Mouse (Mus musculus): ENCODE data around the gene Mast4.

Mast4 gene

DNA sequence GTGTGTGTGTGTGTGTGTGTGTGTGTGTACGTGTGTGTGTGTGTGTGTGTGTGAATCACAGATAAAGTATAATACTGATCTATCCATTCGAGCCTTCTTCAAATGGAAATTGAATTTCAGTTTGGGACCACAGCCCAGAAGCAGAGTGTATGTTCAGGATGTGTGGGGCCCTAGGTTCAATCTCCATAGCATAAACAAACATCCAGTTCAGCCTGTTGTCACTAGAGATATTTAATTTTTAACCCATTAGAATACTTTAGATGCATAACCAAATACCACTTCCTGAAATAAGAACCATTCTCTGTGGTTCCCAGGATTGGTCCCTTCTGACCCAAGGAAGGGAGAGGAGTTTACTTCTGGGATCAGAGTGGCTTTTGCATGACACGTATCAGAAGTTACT, 468.8 kb downstream of the Mast4 start:
- Histone ChIP-seq H3K27me3 (ENCODE audit: control insufficient read depth, insufficient read depth, low read length, poor library complexity, severe bottlenecking) (no peaks in the 10 kb centered on the region), H3K36me3 (ENCODE audit: control insufficient read depth, insufficient read depth, low read length, poor library complexity, severe bottlenecking) (no peaks in the 10 kb centered on the region)
- no peak for DNase-seq (ENCODE audit: low read depth, low spot score)

DNA sequence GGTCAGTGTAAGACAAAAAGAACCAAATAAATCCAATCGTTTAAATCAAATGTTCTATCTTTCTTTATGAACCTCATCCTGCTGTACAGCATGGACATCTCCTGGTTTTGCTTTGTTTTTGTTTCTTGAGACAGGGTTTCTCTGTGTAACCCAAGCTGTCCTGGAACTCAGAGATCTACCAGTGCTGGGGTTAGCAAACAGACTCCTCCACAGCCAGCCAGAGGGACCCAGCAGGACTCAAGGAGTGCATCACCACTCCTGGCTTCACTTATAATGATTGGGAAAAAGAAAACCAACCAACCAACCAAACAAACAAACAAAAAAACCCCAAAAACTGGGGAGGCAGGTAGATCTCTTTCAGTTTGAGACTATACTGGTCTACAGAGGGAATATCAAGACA, 469.5 kb downstream of the Mast4 start:
- no peaks in the 10 kb centered on the region for H3K27me3 ChIP-seq (ENCODE audit: control insufficient read depth, insufficient read depth, low read length, poor library complexity, severe bottlenecking)
- no peaks in the 10 kb centered on the region for H3K36me3 ChIP-seq (ENCODE audit: control insufficient read depth, insufficient read depth, low read length, poor library complexity, severe bottlenecking)
- DNase-seq (ENCODE audit: low read depth, low spot score): no peak

DNA sequence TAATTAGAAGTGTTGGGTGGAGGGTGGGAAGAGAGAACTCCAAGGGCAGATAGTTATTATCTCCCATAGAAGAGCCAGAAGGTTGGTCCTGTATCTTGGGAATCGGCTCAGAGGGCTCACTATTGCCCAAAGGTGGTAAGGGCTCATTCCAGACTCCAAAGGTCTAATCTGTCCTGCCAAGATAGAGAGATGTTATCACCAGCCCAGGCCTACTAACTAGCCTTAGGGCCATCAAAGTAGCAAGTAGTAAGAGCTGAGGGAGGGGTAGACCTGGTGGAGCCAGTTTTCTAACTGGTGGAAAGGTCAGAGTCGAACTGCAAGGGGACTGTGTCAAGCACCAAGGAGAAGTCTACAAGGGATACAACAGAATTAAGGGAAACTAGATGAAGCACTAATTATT, 470.2 kb downstream of the Mast4 start:
- H3K27me3 ChIP-seq (ENCODE audit: control insufficient read depth, insufficient read depth, low read length, poor library complexity, severe bottlenecking): no peaks in the 10 kb centered on the region
- no peak for DNase-seq (ENCODE audit: low read depth, low spot score)
- H3K36me3 ChIP-seq (ENCODE audit: control insufficient read depth, insufficient read depth, low read length, poor library complexity, severe bottlenecking): no peaks in the 10 kb centered on the region

DNA sequence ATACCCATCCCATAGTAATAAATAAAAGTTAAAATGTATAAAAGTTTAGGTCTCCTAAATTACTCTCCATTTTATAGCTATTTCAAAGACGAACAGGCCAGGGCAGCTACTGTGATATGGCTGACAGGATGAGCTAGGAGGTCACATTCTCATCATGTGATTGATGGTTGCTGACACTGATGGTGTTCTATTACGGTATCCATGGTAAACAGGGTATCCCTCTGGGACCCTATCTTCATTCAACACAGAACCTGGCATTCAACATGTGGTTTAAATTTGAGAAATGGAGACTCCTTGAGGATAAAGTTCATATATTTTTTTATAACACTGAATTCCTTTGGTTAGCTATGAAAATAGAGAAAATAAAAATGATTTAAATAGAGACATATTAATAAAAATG, 471.3 kb downstream of the Mast4 start:
- DNase-seq (ENCODE audit: low read depth, low spot score): no peak
- Histone ChIP-seq H3K27me3 (ENCODE audit: control insufficient read depth, insufficient read depth, low read length, poor library complexity, severe bottlenecking) (no peaks in the 10 kb centered on the region), H3K36me3 (ENCODE audit: control insufficient read depth, insufficient read depth, low read length, poor library complexity, severe bottlenecking) (no peaks in the 10 kb centered on the region)

DNA sequence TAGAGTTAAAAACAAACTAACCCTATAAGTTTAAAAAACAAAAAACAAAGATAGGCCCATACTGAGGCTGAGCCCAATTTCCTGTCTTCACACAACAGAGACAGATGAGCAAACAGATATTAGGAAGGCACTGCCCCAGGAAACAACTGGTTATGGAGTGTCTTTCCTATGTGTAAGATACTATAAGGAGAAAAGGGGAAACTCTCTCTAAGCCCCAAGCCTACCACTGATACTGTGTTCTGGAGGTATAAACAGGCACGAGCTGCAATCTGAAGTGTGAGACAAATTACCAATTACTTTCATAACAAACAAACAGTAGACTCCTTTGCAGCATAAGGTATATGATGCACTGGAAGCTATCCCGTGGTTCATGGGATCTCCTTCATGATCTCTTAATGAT, 471.9 kb downstream of the Mast4 start:
- Histone ChIP-seq H3K27me3 (ENCODE audit: control insufficient read depth, insufficient read depth, low read length, poor library complexity, severe bottlenecking) (no peaks in the 10 kb centered on the region), H3K36me3 (ENCODE audit: control insufficient read depth, insufficient read depth, low read length, poor library complexity, severe bottlenecking) (0 out of 2 replicates have a peak, but pooled peaks cover 1% of the 10 kb centered on the region)
- DNase-seq (ENCODE audit: low read depth, low spot score): no peak

DNA sequence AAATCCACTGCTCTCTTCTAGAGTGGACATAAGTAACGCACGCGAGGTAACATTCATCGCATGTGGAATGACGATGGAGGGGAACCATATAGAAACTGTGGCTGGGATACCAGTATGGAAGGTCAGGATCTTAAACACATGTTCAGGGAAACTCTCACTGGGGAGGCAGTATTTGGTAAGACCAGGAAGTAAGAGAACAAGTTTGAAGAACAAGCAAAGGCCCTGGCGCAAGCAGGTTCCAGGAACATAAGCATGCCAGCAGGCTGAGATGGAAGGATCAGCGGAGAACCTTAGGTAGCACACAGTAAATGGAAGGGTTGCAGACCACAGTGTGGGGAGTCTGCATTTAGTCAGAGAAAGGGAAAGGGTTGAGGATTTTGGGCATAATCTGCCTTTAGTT, 473.6 kb downstream of the Mast4 start:
- no peaks in the 10 kb centered on the region for H3K27me3 ChIP-seq (ENCODE audit: control insufficient read depth, insufficient read depth, low read length, poor library complexity, severe bottlenecking)
- no peak for DNase-seq (ENCODE audit: low read depth, low spot score)
- 0 out of 2 replicates have a peak, but pooled peaks cover 1% of the 10 kb centered on the region for H3K36me3 ChIP-seq (ENCODE audit: control insufficient read depth, insufficient read depth, low read length, poor library complexity, severe bottlenecking)

DNA sequence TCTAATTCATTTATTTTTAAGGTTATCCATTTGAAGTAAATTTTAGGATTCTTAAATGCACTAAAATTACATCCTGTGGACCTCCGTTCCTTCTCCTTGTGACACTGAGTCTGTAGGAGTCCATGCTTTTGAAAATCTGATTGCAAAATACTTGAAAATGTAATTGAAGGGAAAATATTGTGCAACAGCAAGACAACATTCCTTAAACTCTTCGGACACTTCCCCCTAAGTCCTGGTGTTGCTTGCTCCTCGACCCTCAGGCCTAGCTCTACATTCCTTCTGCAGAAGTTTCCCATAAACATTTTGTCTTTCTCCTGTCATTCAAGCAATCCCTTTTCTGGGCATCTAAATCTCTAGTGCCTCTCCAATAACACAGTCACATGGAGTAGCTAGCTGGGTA, 474.2 kb downstream of the Mast4 start:
- Histone ChIP-seq H3K27me3 (ENCODE audit: control insufficient read depth, insufficient read depth, low read length, poor library complexity, severe bottlenecking) (no peaks in the 10 kb centered on the region), H3K36me3 (ENCODE audit: control insufficient read depth, insufficient read depth, low read length, poor library complexity, severe bottlenecking) (0 out of 2 replicates have a peak, but pooled peaks cover 1% of the 10 kb centered on the region)
- no peak for DNase-seq (ENCODE audit: low read depth, low spot score)

DNA sequence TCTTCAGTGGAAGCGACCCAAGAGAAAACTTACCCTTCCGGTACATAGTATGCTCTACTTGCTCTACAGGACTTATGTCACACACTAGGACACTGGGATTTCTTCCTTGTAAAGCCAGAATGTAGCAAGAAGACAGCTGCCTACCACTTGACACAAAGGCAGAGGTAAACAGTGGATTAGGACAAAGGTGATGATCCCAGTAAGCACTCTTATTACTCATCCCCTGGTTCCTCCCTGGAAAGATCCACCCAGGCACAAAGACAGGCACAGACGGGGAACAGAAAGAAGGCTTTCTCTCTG, 476.8 kb downstream of the Mast4 start:
- Histone ChIP-seq H3K27me3 (ENCODE audit: control insufficient read depth, insufficient read depth, low read length, poor library complexity, severe bottlenecking) (no peaks in the 10 kb centered on the region), H3K36me3 (ENCODE audit: control insufficient read depth, insufficient read depth, low read length, poor library complexity, severe bottlenecking) (peaks cover 1% of the 10 kb centered on the region; the same call in 1 of the 2 replicates)
- no peak for DNase-seq (ENCODE audit: low read depth, low spot score)

DNA sequence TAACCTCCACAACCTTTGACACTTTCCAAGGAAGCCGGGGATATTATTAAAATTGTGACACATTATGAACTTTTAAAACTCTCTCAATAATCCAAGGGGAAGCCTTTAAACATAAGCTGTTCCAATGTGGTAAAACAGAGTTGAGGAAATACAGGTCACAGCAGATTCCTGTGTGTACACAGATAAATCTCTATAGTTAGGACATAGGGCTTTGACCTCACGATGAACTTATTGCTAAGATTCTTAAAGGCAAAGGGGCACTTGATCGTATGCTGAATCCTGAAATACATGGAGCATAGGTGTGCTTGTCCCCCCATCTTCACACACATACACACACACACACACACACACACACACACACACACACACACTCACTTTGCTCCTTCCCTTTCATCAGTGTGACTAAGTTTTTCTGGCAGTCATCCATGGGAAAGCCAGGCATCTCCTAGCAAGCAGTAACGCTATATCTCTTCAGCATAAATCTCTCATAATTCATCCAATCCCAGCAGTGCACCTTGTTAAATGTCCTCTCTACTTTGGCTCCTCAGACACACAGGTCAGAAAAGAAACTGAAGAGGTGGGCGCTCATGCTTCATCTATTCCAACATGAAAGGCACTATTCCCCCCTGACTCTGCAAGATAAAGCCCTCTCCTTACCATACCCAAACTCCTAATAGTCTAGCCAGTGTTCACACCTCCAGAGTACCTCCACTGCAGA, 477.3 kb downstream of the Mast4 start:
- no peaks in the 10 kb centered on the region for H3K27me3 ChIP-seq (ENCODE audit: control insufficient read depth, insufficient read depth, low read length, poor library complexity, severe bottlenecking)
- no peak for DNase-seq (ENCODE audit: low read depth, low spot score)
- H3K36me3 ChIP-seq (ENCODE audit: control insufficient read depth, insufficient read depth, low read length, poor library complexity, severe bottlenecking): peaks cover 1% of the 10 kb centered on the region; the same call in 1 of the 2 replicates

DNA sequence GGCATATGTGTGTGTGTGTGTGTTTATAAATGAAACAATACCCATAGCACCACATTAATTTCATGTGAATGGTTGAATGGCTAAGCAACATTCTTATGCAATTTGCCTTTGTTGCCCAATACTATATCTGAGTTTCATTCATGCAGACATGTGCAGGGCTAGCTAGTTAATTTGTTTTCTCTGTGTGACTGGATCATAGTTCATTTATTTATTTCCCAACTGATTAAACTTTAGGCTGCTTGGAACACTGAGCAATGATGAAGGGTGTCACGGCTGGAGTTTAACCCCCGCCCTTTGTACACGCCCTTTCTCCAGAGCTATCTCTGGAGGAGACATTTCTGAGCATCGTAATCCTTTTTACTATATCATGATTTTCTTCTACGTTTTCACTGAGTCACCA, 481.4 kb downstream of the Mast4 start:
- Histone ChIP-seq H3K36me3 (ENCODE audit: control insufficient read depth, insufficient read depth, low read length, poor library complexity, severe bottlenecking) (peaks cover 1% of the 10 kb centered on the region; the same call in 1 of the 2 replicates), H3K27me3 (ENCODE audit: control insufficient read depth, insufficient read depth, low read length, poor library complexity, severe bottlenecking) (no peaks in the 10 kb centered on the region)
- no peak for DNase-seq (ENCODE audit: low read depth, low spot score)

DNA sequence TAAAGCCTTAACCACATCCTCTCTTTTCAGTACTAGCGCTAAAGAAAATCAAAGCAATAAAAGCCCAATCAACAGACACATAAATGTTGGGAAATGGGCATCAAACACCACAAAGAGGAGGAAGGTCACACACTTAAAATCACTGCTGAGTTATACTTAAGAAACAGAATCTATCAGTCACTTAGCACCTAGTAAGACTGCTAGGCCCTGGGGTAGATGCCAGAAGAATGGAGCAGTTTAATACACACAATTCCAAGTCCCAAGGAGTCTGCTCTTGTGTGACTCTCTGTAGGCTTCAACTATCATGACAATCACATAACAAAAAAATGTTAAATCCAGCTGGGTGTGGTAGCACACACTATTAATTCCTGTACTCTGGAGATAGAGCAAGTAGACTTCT, 483.0 kb downstream of the Mast4 start:
- no peak for DNase-seq (ENCODE audit: low read depth, low spot score)
- Histone ChIP-seq H3K27me3 (ENCODE audit: control insufficient read depth, insufficient read depth, low read length, poor library complexity, severe bottlenecking) (no peaks in the 10 kb centered on the region), H3K36me3 (ENCODE audit: control insufficient read depth, insufficient read depth, low read length, poor library complexity, severe bottlenecking) (no peaks in the 10 kb centered on the region; the same call in 1 of the 2 replicates)

DNA sequence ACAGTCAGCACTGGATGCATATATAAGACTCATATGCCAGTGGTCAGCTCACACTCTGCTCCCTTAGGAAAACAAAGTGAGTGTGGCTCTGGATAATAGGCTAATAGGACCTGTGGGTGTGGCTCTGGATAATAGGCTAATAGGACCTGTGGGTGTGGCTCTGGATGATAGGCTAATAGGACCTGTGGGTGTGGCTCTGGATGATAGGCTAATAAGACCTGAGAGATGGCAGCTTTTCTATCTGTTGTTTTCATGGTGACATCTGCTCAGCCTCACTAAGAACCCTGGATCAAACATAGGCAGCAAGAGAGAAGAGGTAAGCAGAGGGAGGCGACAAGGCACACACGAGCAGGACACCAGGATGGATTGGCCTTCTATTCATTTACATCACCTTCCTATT, 483.7 kb downstream of the Mast4 start:
- Histone ChIP-seq H3K36me3 (ENCODE audit: control insufficient read depth, insufficient read depth, low read length, poor library complexity, severe bottlenecking) (no peaks in the 10 kb centered on the region; the same call in 1 of the 2 replicates), H3K27me3 (ENCODE audit: control insufficient read depth, insufficient read depth, low read length, poor library complexity, severe bottlenecking) (no peaks in the 10 kb centered on the region)
- no peak for DNase-seq (ENCODE audit: low read depth, low spot score)

DNA sequence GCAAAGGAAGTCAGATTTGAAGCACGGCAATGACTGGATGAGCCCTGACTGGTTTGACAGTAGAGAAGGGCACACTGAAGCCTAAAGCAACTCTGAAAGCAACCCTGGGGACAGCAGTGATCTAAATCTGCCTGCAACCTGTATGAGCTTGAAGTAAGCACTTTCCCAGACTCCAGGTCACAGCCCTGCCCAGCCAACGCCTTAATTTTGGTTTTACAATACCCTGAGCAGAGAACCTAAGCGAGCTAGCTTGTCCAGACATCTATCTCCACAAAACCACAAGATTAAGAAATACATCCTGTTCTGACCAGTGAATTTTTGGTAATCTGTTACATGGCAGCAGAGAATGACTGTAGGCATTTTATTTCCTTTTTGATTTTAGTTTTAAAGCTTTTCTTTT, 485.2 kb downstream of the Mast4 start:
- Histone ChIP-seq H3K36me3 (ENCODE audit: control insufficient read depth, insufficient read depth, low read length, poor library complexity, severe bottlenecking) (no peaks in the 10 kb centered on the region), H3K27me3 (ENCODE audit: control insufficient read depth, insufficient read depth, low read length, poor library complexity, severe bottlenecking) (no peaks in the 10 kb centered on the region)
- DNase-seq (ENCODE audit: low read depth, low spot score): no peak

DNA sequence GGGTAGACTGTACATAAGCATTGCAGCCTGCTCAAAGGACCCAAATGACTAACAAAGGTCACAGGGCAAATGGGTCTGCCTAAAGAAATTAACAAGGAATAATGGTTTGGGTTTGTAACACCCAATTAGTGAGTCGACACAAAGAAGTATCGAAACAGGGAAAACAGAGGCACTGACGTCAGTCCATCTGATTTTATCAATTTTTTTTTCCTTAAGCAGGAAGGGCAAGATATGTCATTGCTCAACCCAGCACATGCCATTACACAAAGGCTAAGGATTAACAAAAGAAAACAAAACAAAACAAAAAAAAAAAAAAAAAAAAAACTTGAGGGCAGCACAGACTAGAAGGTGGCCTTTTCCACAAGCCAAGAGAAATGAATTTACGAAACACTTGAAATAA, 487.8 kb downstream of the Mast4 start:
- no peak for DNase-seq (ENCODE audit: low read depth, low spot score)
- Histone ChIP-seq H3K36me3 (ENCODE audit: control insufficient read depth, insufficient read depth, low read length, poor library complexity, severe bottlenecking) (no peaks in the 10 kb centered on the region), H3K27me3 (ENCODE audit: control insufficient read depth, insufficient read depth, low read length, poor library complexity, severe bottlenecking) (no peaks in the 10 kb centered on the region)

DNA sequence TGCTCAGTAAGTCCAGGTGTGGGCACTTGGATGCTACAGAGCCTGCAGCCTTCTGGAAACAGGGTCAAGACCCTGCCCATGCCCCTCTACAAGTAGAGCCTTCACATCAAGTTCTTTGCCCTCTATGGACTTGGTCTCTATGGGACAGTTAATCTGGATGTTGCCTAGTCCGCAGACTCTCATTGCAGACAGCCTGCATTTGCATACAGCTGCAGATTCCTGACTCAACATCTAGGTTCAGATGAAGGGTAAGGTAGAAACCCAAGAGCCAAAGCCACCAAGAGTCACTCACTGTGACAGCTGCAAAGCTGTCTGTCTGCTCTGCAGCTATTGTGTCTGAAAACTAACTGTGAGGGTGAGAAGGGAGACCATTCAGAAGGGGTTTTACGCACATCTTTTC, 491.6 kb downstream of the Mast4 start:
- Histone ChIP-seq H3K36me3 (ENCODE audit: control insufficient read depth, insufficient read depth, low read length, poor library complexity, severe bottlenecking) (peaks cover 2% of the 10 kb centered on the region; the same call in 1 of the 2 replicates), H3K27me3 (ENCODE audit: control insufficient read depth, insufficient read depth, low read length, poor library complexity, severe bottlenecking) (no peaks in the 10 kb centered on the region)
- DNase-seq (ENCODE audit: low read depth, low spot score): no peak

DNA sequence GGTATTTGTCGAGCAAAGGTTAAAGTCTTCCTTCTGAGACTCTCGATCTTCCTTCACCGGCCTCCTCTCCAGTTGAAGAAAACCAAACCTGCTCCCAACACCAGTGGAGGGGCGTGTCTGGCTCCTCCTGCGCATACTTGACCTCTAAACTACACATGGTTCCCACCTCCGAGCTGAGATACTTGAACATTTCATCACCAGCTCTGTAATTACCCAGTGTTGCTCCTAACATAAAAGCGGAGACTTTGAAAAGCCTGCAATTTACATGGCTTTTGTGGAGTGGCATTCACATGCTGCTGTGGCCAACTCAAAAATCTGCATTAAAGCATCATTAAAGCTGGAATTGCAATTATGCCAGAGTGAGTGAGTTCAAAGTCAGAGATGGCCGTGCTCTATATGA, 492.1 kb downstream of the Mast4 start:
- peaks cover 2% of the 10 kb centered on the region; the same call in 1 of the 2 replicates for H3K36me3 ChIP-seq (ENCODE audit: control insufficient read depth, insufficient read depth, low read length, poor library complexity, severe bottlenecking)
- no peak for DNase-seq (ENCODE audit: low read depth, low spot score)

More for the DNA sequence above, 492.1 kb downstream of the Mast4 start:
- H3K27me3 ChIP-seq (ENCODE audit: control insufficient read depth, insufficient read depth, low read length, poor library complexity, severe bottlenecking): no peaks in the 10 kb centered on the region

All from splenic B cell, adult 2 months (primary cell).